Mouse (Mus musculus) liver, adult 2 months (tissue): ENCODE results near the gene Stk32c. TPM values are rescaled to one million over a fixed set of nuclear protein-coding genes. Genes with fewer than 3 reads are reported as not detected.

Source experiments
- DNase-seq: peaks from one replicate; pipeline ENCODE4 v3.0.0-alpha.2; 2011; ENCODE audit warnings: low read depth, low spot score; ENCODE audit errors: extremely low read depth
- H3K27ac ChIP-seq: fragments of 200-500 bp; replicated peaks from 2 replicates; pipeline ENCODE4 v1.5.1; 2012; ENCODE audit warnings: low read depth, mild to moderate bottlenecking, control low read depth, inconsistent platforms, low read length; ENCODE audit not compliant: insufficient read depth
- H3K27me3 ChIP-seq: fragments of 200-500 bp; 2 replicates; pipeline ENCODE4 v1.6.1; 2012; ENCODE audit warnings: mild to moderate bottlenecking, moderate library complexity, low read length, inconsistent platforms; ENCODE audit not compliant: control insufficient read depth, insufficient read depth
- H3K36me3 ChIP-seq: fragments of 200-500 bp; 2 replicates; pipeline ENCODE4 v1.6.1; 2012; ENCODE audit warnings: low read length, inconsistent platforms; ENCODE audit not compliant: control insufficient read depth, insufficient read depth
- H3K4me1 ChIP-seq: fragments of 200-500 bp; 2 replicates; pipeline ENCODE4 v1.6.1; 2011; ENCODE audit warnings: low read length; ENCODE audit not compliant: control insufficient read depth, insufficient read depth
- H3K4me3 ChIP-seq: fragments of 200-500 bp; 2 replicates; pipeline ENCODE4 v1.5.1; 2011; ENCODE audit warnings: low read depth, mild to moderate bottlenecking, control low read depth, low read length, moderate library complexity; ENCODE audit not compliant: insufficient read depth
- H3K79me2 ChIP-seq: fragments of 200-500 bp; 2 replicates; pipeline ENCODE4 v1.6.1; 2012; ENCODE audit warnings: inconsistent platforms, mild to moderate bottlenecking, low read length, moderate library complexity; ENCODE audit not compliant: control insufficient read depth, insufficient read depth
- H3K9ac ChIP-seq: fragments of 200-500 bp; 2 replicates; pipeline ENCODE4 v1.6.1; 2012; ENCODE audit warnings: low read depth, mild to moderate bottlenecking, control low read depth, inconsistent platforms, low read length
- CTCF ChIP-seq: fragments of 200-500 bp; IDR thresholded peaks from 2 replicates; pipeline ENCODE4 v1.5.1; 2011; ENCODE audit warnings: low read depth, low read length, control low read depth
- POLR2A ChIP-seq: fragments of 200-500 bp; IDR thresholded peaks from 2 replicates; pipeline ENCODE4 v1.6.1; 2011; ENCODE audit warnings: low read length, control low read depth; ENCODE audit not compliant: insufficient read depth; ENCODE audit errors: extremely low read depth
- WGBS: fragments of 180-500 bp; shearing (Covaris S2); methylation state at CpG from one replicate; pipeline ENCODE4 v1.1.7; 2018; 5-methylcytosine and 5-hydroxymethylcytosine counted together
- polyA plus RNA-seq: library from polyadenylated mRNA; depleted of rRNA; stranded (reverse); fragments of >200 nt; gene quantifications from 2 replicates; pipeline ENCODE4 v1.2.3, GENCODE M21; 2012
- total RNA-seq: library from RNA; depleted of rRNA; stranded (reverse); fragments of >200 nt; gene quantifications from 2 replicates; pipeline ENCODE4 v1.2.3, GENCODE M21; 2014

Gene Stk32c
- total and polyA plus RNA-seq, 2 experiments = 0.18 to 0.21 TPM

GRCm38 (mm10) chr7:139093124-139093523 is 120.0 kb downstream of the Stk32c start:
- H3K79me2 ChIP-seq = no peaks in the 10 kb centered on the region
- H3K4me3 ChIP-seq = no peak overlapping the region
- no peaks in the 10 kb centered on the region for H3K4me1 ChIP-seq
- H3K36me3 ChIP-seq = no peaks in the 10 kb centered on the region
- TF ChIP-seq POLR2A = no peak
- no peak for TF ChIP-seq CTCF
- 85% methylated on average over 5 of the region's 5 CpGs for WGBS
- DNase-seq = no peak
- H3K9ac ChIP-seq = no peak overlapping the region
- H3K27ac ChIP-seq = no peak overlapping the region
- no peaks in the 10 kb centered on the region for H3K27me3 ChIP-seq

DNA sequence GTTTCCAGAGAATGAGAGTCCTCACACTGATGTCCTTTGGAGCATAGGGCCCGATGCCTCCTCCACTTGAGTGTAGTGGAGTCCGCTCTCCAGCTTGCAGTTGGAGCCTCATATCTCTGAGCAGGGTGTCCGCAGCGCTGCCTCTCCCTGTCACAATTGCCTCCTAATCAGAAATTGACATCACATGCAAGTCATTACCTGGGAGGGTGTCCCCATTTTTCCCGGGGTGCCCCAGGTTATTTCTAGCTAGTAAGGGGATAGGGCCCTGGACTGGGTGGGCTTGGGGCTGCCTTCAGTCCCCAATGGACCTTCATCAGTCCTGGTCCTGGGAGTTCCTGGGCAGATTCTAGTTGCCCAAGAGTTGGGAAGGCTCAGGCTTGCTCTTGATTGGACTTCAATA is 120.4 kb downstream of the Stk32c start:
- TF ChIP-seq POLR2A (no peak), CTCF (no peak)
- H3K4me1 ChIP-seq = no peaks in the 10 kb centered on the region
- H3K27ac ChIP-seq = no peak overlapping the region
- 94% methylated on average over 5 of the region's 5 CpGs for WGBS
- no peak for DNase-seq
- H3K36me3 ChIP-seq = no peaks in the 10 kb centered on the region
- no peak overlapping the region for H3K9ac ChIP-seq
- H3K79me2 ChIP-seq = no peaks in the 10 kb centered on the region
- no peak overlapping the region for H3K4me3 ChIP-seq
- H3K27me3 ChIP-seq = no peaks in the 10 kb centered on the region

DNA sequence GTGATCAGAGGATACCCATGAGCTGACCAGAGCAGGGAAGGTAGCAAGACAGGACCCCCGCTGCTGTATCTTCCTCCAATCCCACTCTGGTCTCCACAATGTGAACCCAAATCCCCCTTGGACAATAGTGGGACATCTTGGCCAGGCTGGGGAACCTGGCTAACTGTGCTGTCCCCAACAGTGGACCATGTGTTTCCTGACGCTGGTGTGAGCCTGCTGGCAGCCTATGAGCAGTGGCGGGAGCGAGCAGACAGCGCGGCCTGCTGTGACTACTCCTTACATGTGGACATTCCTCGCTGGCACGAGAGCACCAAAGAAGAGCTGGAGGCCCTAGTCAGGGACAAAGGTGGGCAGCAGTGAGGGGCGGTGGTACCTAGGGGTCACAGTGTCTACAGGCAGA is 121.4 kb downstream of the Stk32c start:
- Histone ChIP-seq H3K36me3 (no peaks in the 10 kb centered on the region), H3K4me1 (no peaks in the 10 kb centered on the region), H3K9ac (no peak overlapping the region), H3K27me3 (no peaks in the 10 kb centered on the region), H3K4me3 (no peak overlapping the region), H3K27ac (no peak overlapping the region), H3K79me2 (no peaks in the 10 kb centered on the region)
- TF ChIP-seq CTCF (no peak), POLR2A (no peak)
- no peak for DNase-seq
- WGBS = 82% methylated on average over 9 of the region's 9 CpGs

DNA sequence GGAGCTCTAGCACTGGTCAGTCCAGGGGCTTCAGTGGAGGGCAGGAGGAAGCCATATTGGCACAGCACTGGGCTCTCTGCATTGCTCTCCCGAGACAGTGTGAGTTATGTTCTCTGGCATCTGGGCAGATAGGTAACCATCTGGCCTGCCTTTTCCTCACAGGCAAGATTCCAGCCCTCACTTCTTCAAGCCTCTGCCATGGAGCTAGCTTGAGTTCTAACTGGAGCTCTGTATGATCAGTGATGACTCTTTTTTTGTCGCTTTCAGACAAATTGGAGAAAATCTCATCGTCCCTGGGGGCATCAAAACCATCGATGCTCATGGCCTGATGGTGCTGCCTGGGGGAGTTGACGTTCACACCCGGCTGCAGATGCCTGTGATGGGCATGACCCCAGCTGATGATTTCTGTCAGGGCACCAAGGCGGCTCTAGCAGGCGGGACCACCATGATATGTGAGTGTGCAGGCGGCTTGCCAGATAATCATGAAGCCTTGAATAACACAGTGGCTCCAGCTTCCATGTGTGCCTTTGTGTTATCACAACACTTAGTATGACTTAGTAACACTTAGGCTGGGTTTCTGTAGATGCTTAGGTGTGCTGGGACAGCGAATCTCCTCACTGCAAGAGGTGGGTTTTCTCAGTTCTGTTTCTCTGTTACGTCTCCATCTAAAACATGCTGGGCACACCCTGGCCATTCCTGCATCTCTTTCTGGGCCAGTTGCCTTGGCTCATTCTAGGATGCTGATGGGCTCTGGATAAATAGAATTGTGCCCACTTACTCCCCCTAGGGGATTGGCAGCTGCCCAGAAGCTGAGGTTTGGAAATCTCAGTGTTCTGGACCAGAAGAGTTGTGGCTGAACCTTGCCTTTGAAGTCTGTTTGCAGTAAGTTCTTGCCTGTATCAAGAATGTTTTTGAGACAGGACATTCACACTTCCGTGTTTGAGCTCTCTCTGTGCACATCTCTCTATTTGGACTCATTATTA is 122.9 kb downstream of the Stk32c start:
- H3K36me3 ChIP-seq = no peaks in the 10 kb centered on the region
- no peaks in the 10 kb centered on the region for H3K4me1 ChIP-seq
- H3K4me3 ChIP-seq = no peak overlapping the region
- H3K79me2 ChIP-seq = no peaks in the 10 kb centered on the region
- no peak overlapping the region for H3K9ac ChIP-seq
- WGBS = 79% methylated on average over 12 of the region's 12 CpGs
- no peak for DNase-seq
- H3K27ac ChIP-seq = no peak overlapping the region
- no peak for TF ChIP-seq POLR2A
- no peak for TF ChIP-seq CTCF
- peaks cover 10% of the 10 kb centered on the region; the same call in 1 of the 2 replicates for H3K27me3 ChIP-seq

DNA sequence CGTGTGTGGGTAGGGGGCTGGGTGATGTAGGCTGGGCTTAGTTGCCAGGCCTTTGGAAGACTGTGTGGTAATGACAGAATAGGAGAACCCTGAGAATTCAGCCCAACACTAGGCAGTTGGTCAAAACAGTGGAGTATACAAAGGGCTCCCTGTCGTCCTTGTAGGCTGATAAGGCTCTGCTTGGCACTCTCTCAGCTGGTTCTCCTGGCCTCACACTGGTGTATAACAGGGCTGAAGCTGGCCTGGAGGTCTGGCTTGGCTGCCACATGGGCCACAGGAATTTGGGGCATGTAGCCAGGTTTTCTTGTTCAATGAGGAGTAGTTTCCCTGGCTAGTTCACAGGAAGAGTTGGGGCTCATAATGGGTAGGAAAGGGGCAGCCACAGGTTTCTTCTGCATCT is 125.3 kb downstream of the Stk32c start:
- TF ChIP-seq POLR2A (no peak), CTCF (no peak)
- no peak overlapping the region for H3K27ac ChIP-seq
- H3K4me3 ChIP-seq = no peak overlapping the region
- H3K79me2 ChIP-seq = no peaks in the 10 kb centered on the region
- H3K9ac ChIP-seq = no peak overlapping the region
- WGBS = 53% methylated on average over 2 of the region's 2 CpGs
- peaks cover 10% of the 10 kb centered on the region; the same call in 1 of the 2 replicates for H3K27me3 ChIP-seq
- no peak for DNase-seq
- H3K4me1 ChIP-seq = no peaks in the 10 kb centered on the region
- no peaks in the 10 kb centered on the region for H3K36me3 ChIP-seq
